Mouse (Mus musculus) ES-Bruce4 (cell line): ENCODE measurements around the gene Slc17a1.

Experiments
- CTCF ChIP-seq: IDR thresholded peaks from one replicate; pipeline ENCODE4 v1.8.1; 2011; ENCODE audit warnings: low read depth, low read length
- EP300 ChIP-seq: IDR thresholded peaks from 2 replicates; pipeline ENCODE4 v1.6.1; 2011; ENCODE audit warnings: low read depth, low read length; ENCODE audit not compliant: insufficient read depth
- POLR2A ChIP-seq: IDR thresholded peaks from one replicate; pipeline ENCODE4 v1.8.1; 2011; ENCODE audit warnings: low read length; ENCODE audit not compliant: insufficient read depth

DNA sequence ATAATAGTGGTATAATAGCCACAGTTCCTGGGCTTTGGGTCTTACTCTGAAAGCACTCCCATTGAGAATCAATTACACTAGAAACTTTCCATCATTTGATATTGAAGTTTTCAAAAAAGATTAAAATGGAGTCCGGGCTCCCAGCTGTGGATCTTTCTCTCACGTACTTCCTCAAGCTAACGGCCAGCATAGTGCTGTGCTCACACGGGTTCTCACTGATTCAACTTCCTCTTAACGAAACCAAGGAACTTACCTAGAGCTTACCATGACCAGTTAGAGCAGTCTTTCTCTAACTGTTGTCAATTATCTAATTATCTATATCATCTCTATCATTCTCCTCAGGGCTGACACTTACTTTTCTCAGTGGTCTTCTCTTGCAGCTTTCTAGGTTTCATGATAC is 12.1 kb downstream of the Slc17a1 start:
- TF ChIP-seq POLR2A (no peak), CTCF (no peak), EP300 (no peak)
